Mouse (Mus musculus) liver (tissue): ENCODE results near the gene Dera.

Experiments
- DNase-seq: peaks from one replicate; pipeline ENCODE4 v3.0.0-alpha.2; 2020; ENCODE audit warnings: mixed read lengths

The Dera gene

DNA sequence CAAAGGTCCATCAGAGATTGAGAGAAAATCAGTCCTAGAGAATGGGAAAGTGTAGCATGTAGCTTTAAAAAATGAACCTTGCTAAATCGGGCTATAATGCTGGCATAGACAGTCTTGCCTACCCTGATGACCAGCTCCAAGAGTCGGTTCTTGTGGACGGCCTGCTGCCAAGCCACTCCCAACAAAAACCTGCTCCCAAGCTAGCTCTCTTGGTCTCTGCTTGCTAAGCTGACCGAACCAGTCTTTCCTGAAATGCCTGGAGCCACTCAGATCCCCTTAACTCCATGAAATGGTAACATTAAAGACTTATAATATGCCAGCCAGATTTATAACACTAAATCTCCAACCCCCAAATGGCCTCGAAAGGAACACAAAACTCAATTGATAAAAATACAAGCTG, 146.9 kb downstream of the Dera start:
- no peak for DNase-seq
